Mouse (Mus musculus): ENCODE measurements around the gene Ndufb10. TPM values are rescaled to one million over a fixed set of nuclear protein-coding genes. Genes with fewer than 3 reads are reported as not detected.
"Not testable (repeated sequence)": the region's sequence is repeated elsewhere in the genome, so short reads cannot be mapped to it uniquely, and the experiment has no call there.

Gene Ndufb10
- polyA plus RNA-seq, 1 experiment from 2014 or later, result 174 TPM

- peak overlapping the region; percentile 74 for H3K4me2 ChIP-seq (ENCODE audit: low read depth, low read length)
- ATAC-seq (ENCODE audit: low read depth); H3K36me3 ChIP-seq (ENCODE audit: control insufficient read depth, insufficient read depth); H3K27ac ChIP-seq (ENCODE audit: low read length); H3K9me3 ChIP-seq (replicated peaks; ENCODE audit: control insufficient read depth, low read length); H3K27me3 ChIP-seq (ENCODE audit: control insufficient read depth, insufficient read depth, low read depth, low read length): not testable (repeated sequence)
- peak overlapping the region; percentile 79 for H3K9ac ChIP-seq (ENCODE audit: low read depth, low read length)
- H3K4me1 ChIP-seq (ENCODE audit: control insufficient read depth, low read depth, low read length), result peaks cover 34% of the 10 kb centered on the region
- 34% methylated on average over 5 of the region's 5 CpGs for WGBS (ENCODE audit: insufficient replicate concordance)
- peak overlapping the region; percentile 93 for H3K4me3 ChIP-seq (ENCODE audit: low read depth, low read length)
Measured at GRCm38 (mm10) chr17:24718938-24719337, 5.3 kb downstream of the Ndufb10 start.

- Histone ChIP-seq H3K4me1 (ENCODE audit: control insufficient read depth, low read depth, low read length) (peaks cover 27% of the 10 kb centered on the region), H3K9ac (ENCODE audit: low read depth, low read length) (no peak within 1 kb of the TSS; the same call in 1 of the 2 replicates), H3K27ac (ENCODE audit: low read length) (no peak within 1 kb of the TSS), H3K36me3 (ENCODE audit: control insufficient read depth, insufficient read depth) (peaks cover 9% of the 10 kb centered on the region), H3K27me3 (ENCODE audit: control insufficient read depth, insufficient read depth, low read depth, low read length) (no peaks in the 10 kb centered on the region), H3K9me3 (replicated peaks; ENCODE audit: control insufficient read depth, low read length) (no peaks in the 10 kb centered on the region), H3K4me3 (ENCODE audit: low read depth, low read length) (peak within 1 kb of the TSS; percentile 93), H3K4me2 (ENCODE audit: low read depth, low read length) (peak within 1 kb of the TSS; percentile 74)
- WGBS (ENCODE audit: insufficient replicate concordance), result 63% methylated on average over 4 of the region's 4 CpGs
- ATAC-seq (ENCODE audit: low read depth), result no peak
Measured at GRCm38 (mm10) chr17:24717943-24718342, 6.3 kb downstream of the Ndufb10 start, which contains the start of the genes Rnf151 and Rps2. TSS of gene Rnf151 (minus strand) at chr17:24718063. TSS of gene Rps2 (plus strand) at chr17:24718116.

- Histone ChIP-seq H3K36me3 (ENCODE audit: control insufficient read depth, insufficient read depth) (peaks cover under 1% of the 10 kb centered on the region), H3K9me3 (replicated peaks; ENCODE audit: control insufficient read depth, low read length) (no peaks in the 10 kb centered on the region), H3K9ac (ENCODE audit: low read depth, low read length) (no peak overlapping the region), H3K4me2 (ENCODE audit: low read depth, low read length) (no peak overlapping the region), H3K27me3 (ENCODE audit: control insufficient read depth, insufficient read depth, low read depth, low read length) (no peaks in the 10 kb centered on the region), H3K27ac (ENCODE audit: low read length) (no peak overlapping the region), H3K4me1 (ENCODE audit: control insufficient read depth, low read depth, low read length) (peaks cover 9% of the 10 kb centered on the region), H3K4me3 (ENCODE audit: low read depth, low read length) (no peak overlapping the region)
- ATAC-seq (ENCODE audit: low read depth), result no peak
- WGBS (ENCODE audit: insufficient replicate concordance), result 87% methylated on average over 15 of the region's 15 CpGs
Measured at GRCm38 (mm10) chr17:24716166-24716682, 8.1 kb downstream of the Ndufb10 start.

GRCm38 (mm10) chr17:24715556-24715955 lies 8.7 kb downstream of the Ndufb10 start:
- no peaks in the 10 kb centered on the region; the same call in 1 of the 2 replicates for H3K36me3 ChIP-seq (ENCODE audit: control insufficient read depth, insufficient read depth)
- no peaks in the 10 kb centered on the region for H3K27me3 ChIP-seq (ENCODE audit: control insufficient read depth, insufficient read depth, low read depth, low read length)
- H3K4me1 ChIP-seq (ENCODE audit: control insufficient read depth, low read depth, low read length), result peaks cover 9% of the 10 kb centered on the region
- WGBS (ENCODE audit: insufficient replicate concordance), result 70% methylated on average over 6 of the region's 6 CpGs
- no peaks in the 10 kb centered on the region for H3K9me3 ChIP-seq (replicated peaks; ENCODE audit: control insufficient read depth, low read length)
- H3K4me2 ChIP-seq (ENCODE audit: low read depth, low read length), result no peak overlapping the region
- H3K27ac ChIP-seq (ENCODE audit: low read length), result no peak overlapping the region
- H3K4me3 ChIP-seq (ENCODE audit: low read depth, low read length), result no peak overlapping the region
- ATAC-seq (ENCODE audit: low read depth), result no peak
- no peak overlapping the region for H3K9ac ChIP-seq (ENCODE audit: low read depth, low read length)

- Histone ChIP-seq H3K27ac (ENCODE audit: low read length) (no peak overlapping the region), H3K4me1 (ENCODE audit: control insufficient read depth, low read depth, low read length) (peaks cover 20% of the 10 kb centered on the region), H3K27me3 (ENCODE audit: control insufficient read depth, insufficient read depth, low read depth, low read length) (no peaks in the 10 kb centered on the region), H3K4me3 (ENCODE audit: low read depth, low read length) (peak overlapping the region; percentile 73), H3K36me3 (ENCODE audit: control insufficient read depth, insufficient read depth) (peaks cover 8% of the 10 kb centered on the region), H3K9ac (ENCODE audit: low read depth, low read length) (no peak overlapping the region), H3K4me2 (ENCODE audit: low read depth, low read length) (peak overlapping the region; percentile 82), H3K9me3 (replicated peaks; ENCODE audit: control insufficient read depth, low read length) (no peaks in the 10 kb centered on the region)
- 18% methylated on average over 2 of the region's 2 CpGs for WGBS (ENCODE audit: insufficient replicate concordance)
- ATAC-seq (ENCODE audit: low read depth), result no peak
Measured at GRCm38 (mm10) chr17:24708646-24709045, 15.6 kb downstream of the Ndufb10 start.

GRCm38 (mm10) chr17:24707801-24708425 lies 16.4 kb downstream of the Ndufb10 start:
- peak overlapping the region; percentile 82 for H3K4me2 ChIP-seq (ENCODE audit: low read depth, low read length)
- H3K9me3 ChIP-seq (replicated peaks; ENCODE audit: control insufficient read depth, low read length), result no peaks in the 10 kb centered on the region
- H3K27ac ChIP-seq (ENCODE audit: low read length), result peak overlapping the region; percentile 83
- H3K4me3 ChIP-seq (ENCODE audit: low read depth, low read length), result peak overlapping the region; percentile 73
- H3K27me3 ChIP-seq (ENCODE audit: control insufficient read depth, insufficient read depth, low read depth, low read length), result no peaks in the 10 kb centered on the region
- WGBS (ENCODE audit: insufficient replicate concordance), result 2% methylated on average over 24 of the region's 24 CpGs
- peak; percentile 45 for ATAC-seq (ENCODE audit: low read depth)
- H3K4me1 ChIP-seq (ENCODE audit: control insufficient read depth, low read depth, low read length), result peaks cover 20% of the 10 kb centered on the region
- H3K36me3 ChIP-seq (ENCODE audit: control insufficient read depth, insufficient read depth), result peaks cover 9% of the 10 kb centered on the region
- peak overlapping the region; percentile 66 for H3K9ac ChIP-seq (ENCODE audit: low read depth, low read length)

- H3K27ac ChIP-seq (ENCODE audit: low read length), result peak within 1 kb of the TSS; percentile 83
- peaks cover 20% of the 10 kb centered on the region for H3K4me1 ChIP-seq (ENCODE audit: control insufficient read depth, low read depth, low read length)
- peaks cover 9% of the 10 kb centered on the region for H3K36me3 ChIP-seq (ENCODE audit: control insufficient read depth, insufficient read depth)
- peak within 1 kb of the TSS; percentile 73 for H3K4me3 ChIP-seq (ENCODE audit: low read depth, low read length)
- peak within 1 kb of the TSS; percentile 82 for H3K4me2 ChIP-seq (ENCODE audit: low read depth, low read length)
- no peaks in the 10 kb centered on the region for H3K9me3 ChIP-seq (replicated peaks; ENCODE audit: control insufficient read depth, low read length)
- WGBS (ENCODE audit: insufficient replicate concordance), result 1% methylated on average over 32 of the region's 32 CpGs
- ATAC-seq (ENCODE audit: low read depth), result peak; percentile 86
- H3K27me3 ChIP-seq (ENCODE audit: control insufficient read depth, insufficient read depth, low read depth, low read length), result no peaks in the 10 kb centered on the region
- H3K9ac ChIP-seq (ENCODE audit: low read depth, low read length), result peak within 1 kb of the TSS; percentile 66
Measured at GRCm38 (mm10) chr17:24706982-24707800, 17.1 kb downstream of the Ndufb10 start, which contains the start of gene Tbl3. TSS of gene Tbl3 (minus strand) at chr17:24707660.

GRCm38 (mm10) chr17:24705821-24706220 lies 18.5 kb downstream of the Ndufb10 start:
- Histone ChIP-seq H3K4me2 (ENCODE audit: low read depth, low read length) (no peak overlapping the region), H3K4me3 (ENCODE audit: low read depth, low read length) (no peak overlapping the region), H3K4me1 (ENCODE audit: control insufficient read depth, low read depth, low read length) (peaks cover 20% of the 10 kb centered on the region), H3K9me3 (replicated peaks; ENCODE audit: control insufficient read depth, low read length) (no peaks in the 10 kb centered on the region), H3K36me3 (ENCODE audit: control insufficient read depth, insufficient read depth) (peaks cover 21% of the 10 kb centered on the region), H3K9ac (ENCODE audit: low read depth, low read length) (no peak overlapping the region), H3K27me3 (ENCODE audit: control insufficient read depth, insufficient read depth, low read depth, low read length) (no peaks in the 10 kb centered on the region), H3K27ac (ENCODE audit: low read length) (no peak overlapping the region)
- ATAC-seq (ENCODE audit: low read depth), result no peak
- WGBS (ENCODE audit: insufficient replicate concordance), result 80% methylated on average over 3 of the region's 3 CpGs

Data from liver, embryonic 16.5 days (tissue).